Mouse (Mus musculus): ENCODE data around the gene Spop. TPM values are rescaled to one million over a fixed set of nuclear protein-coding genes. Genes with fewer than 3 reads are reported as not detected.
A peak's percentile ranks its signal among the peaks of the same experiment; 100 is the strongest.

The Spop gene
- polyA plus RNA-seq, 1 experiment from 2014 or later: 96.0 TPM

DNA sequence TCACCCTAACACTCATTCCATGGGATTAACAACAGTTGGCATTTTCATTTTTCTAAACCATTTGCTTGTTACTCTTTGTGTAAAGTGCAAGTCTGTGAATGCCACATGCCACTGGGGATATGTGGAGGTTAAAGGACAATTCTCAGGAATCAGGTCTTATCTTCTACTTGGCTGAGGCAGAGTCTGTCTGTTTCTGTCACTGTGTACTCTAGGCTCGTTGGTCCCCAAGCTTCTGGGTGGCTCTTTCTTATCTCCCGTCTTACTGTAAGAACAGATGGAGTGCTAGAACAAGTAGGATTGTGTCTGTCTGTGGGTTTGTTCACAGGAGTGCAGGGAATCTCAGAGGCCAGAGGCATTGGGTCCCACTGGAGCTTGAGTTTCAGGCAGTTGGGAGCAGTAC is 17.5 kb downstream of the Spop start:
- 67% methylated on average over 2 of the region's 2 CpGs for WGBS
- TF ChIP-seq CTCF (IDR thresholded peaks at IDR 0.05; ENCODE audit: low read depth): no peak
- TF ChIP-seq EP300 (optimal IDR thresholded peaks at IDR 0.05): no peak
- no peak overlapping the region for H3K4me2 ChIP-seq (replicated peaks; ENCODE audit: low read depth)

GRCm38 (mm10) chr11:95432194-95432593 is 18.3 kb downstream of the Spop start:
- Histone ChIP-seq H3K4me2 (replicated peaks; ENCODE audit: low read depth) (no peak overlapping the region), H3K27ac (replicated peaks) (peak overlapping the region; percentile 65), H3K4me1 (replicated peaks; ENCODE audit: control insufficient read depth, insufficient read depth) (no peaks in the 10 kb centered on the region), H3K9ac (ENCODE audit: low read length) (no peak overlapping the region), H3K4me3 (ENCODE audit: low read depth, low read length) (no peak overlapping the region), H3K36me3 (ENCODE audit: control insufficient read depth, insufficient read depth, low read length) (no peaks in the 10 kb centered on the region), H3K9me3 (ENCODE audit: control insufficient read depth, low read length) (no peaks in the 10 kb centered on the region), H3K27me3 (ENCODE audit: control insufficient read depth, insufficient read depth, low read length) (no peaks in the 10 kb centered on the region)
- TF ChIP-seq EP300 (optimal IDR thresholded peaks at IDR 0.05) (no peak), CTCF (IDR thresholded peaks at IDR 0.05; ENCODE audit: low read depth) (peak; percentile 71)
- DNase-seq (ENCODE audit: low spot score) (peak; percentile 35), ATAC-seq (ENCODE audit: low FRiP score, low TSS enrichment) (no peak)
- WGBS: 100% methylated on average over 2 of the region's 2 CpGs

More for the DNA sequence above, 17.5 kb downstream of the Spop start:
- DNase-seq (ENCODE audit: low spot score) (no peak), ATAC-seq (ENCODE audit: low FRiP score, low TSS enrichment) (no peak)
- Histone ChIP-seq H3K4me3 (ENCODE audit: low read depth, low read length) (no peak overlapping the region), H3K36me3 (ENCODE audit: control insufficient read depth, insufficient read depth, low read length) (no peaks in the 10 kb centered on the region), H3K27me3 (ENCODE audit: control insufficient read depth, insufficient read depth, low read length) (no peaks in the 10 kb centered on the region), H3K9me3 (ENCODE audit: control insufficient read depth, low read length) (no peaks in the 10 kb centered on the region), H3K9ac (ENCODE audit: low read length) (no peak overlapping the region), H3K27ac (replicated peaks) (no peak overlapping the region), H3K4me1 (replicated peaks; ENCODE audit: control insufficient read depth, insufficient read depth) (no peaks in the 10 kb centered on the region)

- H3K9ac ChIP-seq (ENCODE audit: low read length): no peak overlapping the region
- no peaks in the 10 kb centered on the region for H3K4me1 ChIP-seq (replicated peaks; ENCODE audit: control insufficient read depth, insufficient read depth)
- H3K36me3 ChIP-seq (ENCODE audit: control insufficient read depth, insufficient read depth, low read length): no peaks in the 10 kb centered on the region
- TF ChIP-seq EP300 (optimal IDR thresholded peaks at IDR 0.05) (no peak), CTCF (IDR thresholded peaks at IDR 0.05; ENCODE audit: low read depth) (no peak)
- no peak for DNase-seq (ENCODE audit: low spot score)
- no peak overlapping the region for H3K4me3 ChIP-seq (ENCODE audit: low read depth, low read length)
- no peak overlapping the region for H3K27ac ChIP-seq (replicated peaks)
- 37% methylated on average over 2 of the region's 2 CpGs for WGBS
- H3K9me3 ChIP-seq (ENCODE audit: control insufficient read depth, low read length): no peaks in the 10 kb centered on the region
- no peak for ATAC-seq (ENCODE audit: low FRiP score, low TSS enrichment)
- no peak overlapping the region for H3K4me2 ChIP-seq (replicated peaks; ENCODE audit: low read depth)
- H3K27me3 ChIP-seq (ENCODE audit: control insufficient read depth, insufficient read depth, low read length): no peaks in the 10 kb centered on the region
These were observed 31.5 kb downstream of the Spop start for GRCm38 (mm10) chr11:95445371-95445770.

- ATAC-seq (ENCODE audit: low FRiP score, low TSS enrichment) (no peak), DNase-seq (ENCODE audit: low spot score) (no peak)
- 96% methylated on average over 6 of the region's 6 CpGs for WGBS
- no peak for TF ChIP-seq CTCF (IDR thresholded peaks at IDR 0.05; ENCODE audit: low read depth)
- TF ChIP-seq EP300 (optimal IDR thresholded peaks at IDR 0.05): no peak
- Histone ChIP-seq H3K27ac (replicated peaks) (no peak overlapping the region), H3K4me2 (replicated peaks; ENCODE audit: low read depth) (no peak overlapping the region), H3K36me3 (ENCODE audit: control insufficient read depth, insufficient read depth, low read length) (peaks cover 2% of the 10 kb centered on the region; the same call in 1 of the 2 replicates), H3K4me1 (replicated peaks; ENCODE audit: control insufficient read depth, insufficient read depth) (no peaks in the 10 kb centered on the region), H3K9ac (ENCODE audit: low read length) (no peak overlapping the region), H3K27me3 (ENCODE audit: control insufficient read depth, insufficient read depth, low read length) (no peaks in the 10 kb centered on the region), H3K9me3 (ENCODE audit: control insufficient read depth, low read length) (no peaks in the 10 kb centered on the region), H3K4me3 (ENCODE audit: low read depth, low read length) (no peak overlapping the region)
These were observed 32.9 kb downstream of the Spop start for GRCm38 (mm10) chr11:95446580-95447305.

DNA sequence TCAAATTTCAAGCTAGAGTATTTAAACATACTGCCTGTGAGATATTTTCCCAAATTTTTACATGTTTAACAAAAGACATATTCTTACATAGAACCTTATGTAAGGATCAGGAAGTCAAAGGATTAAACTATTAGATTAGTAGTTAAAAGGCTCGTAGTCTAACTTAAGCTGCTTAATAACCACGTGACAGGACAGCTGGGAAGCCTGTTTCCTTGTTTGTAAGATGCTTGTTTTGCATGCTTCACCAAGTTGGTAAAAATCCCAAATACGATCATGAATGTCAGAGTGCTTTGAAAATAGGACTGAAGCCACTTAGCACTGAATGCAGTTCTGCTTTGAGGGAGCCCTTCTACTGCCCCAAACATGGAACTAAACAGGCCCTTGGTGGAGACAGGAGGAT is 34.5 kb downstream of the Spop start:
- no peak for ATAC-seq (ENCODE audit: low FRiP score, low TSS enrichment)
- H3K9ac ChIP-seq (ENCODE audit: low read length): no peak overlapping the region
- no peak overlapping the region for H3K27ac ChIP-seq (replicated peaks)
- no peak overlapping the region for H3K4me3 ChIP-seq (ENCODE audit: low read depth, low read length)
- H3K36me3 ChIP-seq (ENCODE audit: control insufficient read depth, insufficient read depth, low read length): peaks cover 2% of the 10 kb centered on the region; the same call in 1 of the 2 replicates
- WGBS: 70% methylated on average over 3 of the region's 3 CpGs
- no peaks in the 10 kb centered on the region for H3K27me3 ChIP-seq (ENCODE audit: control insufficient read depth, insufficient read depth, low read length)
- H3K4me1 ChIP-seq (replicated peaks; ENCODE audit: control insufficient read depth, insufficient read depth): no peaks in the 10 kb centered on the region
- H3K4me2 ChIP-seq (replicated peaks; ENCODE audit: low read depth): no peak overlapping the region
- DNase-seq (ENCODE audit: low spot score): no peak
- TF ChIP-seq EP300 (optimal IDR thresholded peaks at IDR 0.05) (no peak), CTCF (IDR thresholded peaks at IDR 0.05; ENCODE audit: low read depth) (no peak)
- H3K9me3 ChIP-seq (ENCODE audit: control insufficient read depth, low read length): no peaks in the 10 kb centered on the region

DNA sequence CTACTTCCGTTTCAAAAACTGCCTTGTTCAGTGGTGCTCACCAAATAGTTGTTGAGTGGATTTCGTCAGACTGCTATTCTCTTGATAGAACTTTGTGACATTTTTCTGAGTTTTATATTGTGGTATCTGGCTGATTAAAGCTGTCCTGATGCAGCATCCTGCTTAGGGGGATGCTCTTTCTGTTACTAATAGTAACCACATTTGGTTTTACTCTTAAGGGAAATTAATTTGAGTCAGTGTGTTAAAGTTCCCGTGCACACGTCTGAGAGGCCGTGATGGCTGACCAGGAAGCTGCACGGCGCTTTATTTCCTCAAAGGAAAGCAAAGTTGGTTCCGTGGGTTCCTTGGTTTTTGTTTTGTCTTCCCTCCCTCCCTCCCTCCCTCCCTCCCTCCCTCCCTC is 41.5 kb downstream of the Spop start:
- H3K9ac ChIP-seq (ENCODE audit: low read length): no peak overlapping the region
- H3K4me1 ChIP-seq (replicated peaks; ENCODE audit: control insufficient read depth, insufficient read depth): no peaks in the 10 kb centered on the region
- ATAC-seq (ENCODE audit: low FRiP score, low TSS enrichment): no peak
- no peaks in the 10 kb centered on the region for H3K9me3 ChIP-seq (ENCODE audit: control insufficient read depth, low read length)
- WGBS: 60% methylated on average over 8 of the region's 8 CpGs
- H3K4me3 ChIP-seq (ENCODE audit: low read depth, low read length): no peak overlapping the region
- TF ChIP-seq EP300 (optimal IDR thresholded peaks at IDR 0.05): no peak
- peaks cover 2% of the 10 kb centered on the region; the same call in 1 of the 2 replicates for H3K36me3 ChIP-seq (ENCODE audit: control insufficient read depth, insufficient read depth, low read length)
- H3K4me2 ChIP-seq (replicated peaks; ENCODE audit: low read depth): no peak overlapping the region
- no peak for DNase-seq (ENCODE audit: low spot score)
- H3K27me3 ChIP-seq (ENCODE audit: control insufficient read depth, insufficient read depth, low read length): no peaks in the 10 kb centered on the region
- no peak overlapping the region for H3K27ac ChIP-seq (replicated peaks)
